Mouse (Mus musculus) midbrain, embryonic 10.5 days (tissue): ENCODE data around the gene Pomgnt2. TPM values are rescaled to one million over a fixed set of nuclear protein-coding genes. Genes with fewer than 3 reads are reported as not detected.
"Not testable (repeated sequence)": the region's sequence is repeated elsewhere in the genome, so short reads cannot be mapped to it uniquely, and the experiment has no call there.

Experiments used
- DNase-seq: peaks from one replicate; pipeline ENCODE4 v3.0.0-alpha.2; 2017; ENCODE audit warnings: low spot score
- H3K27ac ChIP-seq: fragments of 300-500 bp; sonication (generic); replicated peaks from 2 replicates; pipeline ENCODE4 v1.5.1; 2016; ENCODE audit warnings: mild to moderate bottlenecking
- H3K27me3 ChIP-seq: fragments of 300-500 bp; sonication (generic); 2 replicates; pipeline ENCODE4 v1.6.1; 2016; ENCODE audit warnings: low read depth, mild to moderate bottlenecking; ENCODE audit not compliant: poor library complexity, severe bottlenecking
- H3K36me3 ChIP-seq: fragments of 300-500 bp; sonication (generic); 2 replicates; pipeline ENCODE4 v1.6.1; 2016; ENCODE audit warnings: mild to moderate bottlenecking, moderate library complexity
- H3K4me1 ChIP-seq: fragments of 300-500 bp; sonication (generic); 2 replicates; pipeline ENCODE4 v1.6.1; 2016
- H3K4me3 ChIP-seq: fragments of 300-500 bp; sonication (generic); 2 replicates; pipeline ENCODE4 v1.5.1; 2016; ENCODE audit warnings: mild to moderate bottlenecking, moderate library complexity
- H3K9me3 ChIP-seq: fragments of 300-500 bp; sonication (generic); replicated peaks from 2 replicates; pipeline ENCODE4 v1.6.1; 2016; ENCODE audit warnings: mild to moderate bottlenecking
- WGBS: fragments of 180-500 bp; shearing (Covaris S2); methylation state at CpG from one replicate; pipeline ENCODE4 v1.1.7; 2016; 5-methylcytosine and 5-hydroxymethylcytosine counted together
- polyA plus RNA-seq: library from polyadenylated mRNA; unstranded; fragments of >200 nt; fragmentation: Nextera tagmentation; extraction: Ambion mirVana; gene quantifications from 2 replicates; pipeline ENCODE4 v1.2.1, GENCODE M21; 2016

Gene Pomgnt2
- polyA plus RNA-seq, 1 experiment from 2014 or later, result 13.1 TPM

DNA sequence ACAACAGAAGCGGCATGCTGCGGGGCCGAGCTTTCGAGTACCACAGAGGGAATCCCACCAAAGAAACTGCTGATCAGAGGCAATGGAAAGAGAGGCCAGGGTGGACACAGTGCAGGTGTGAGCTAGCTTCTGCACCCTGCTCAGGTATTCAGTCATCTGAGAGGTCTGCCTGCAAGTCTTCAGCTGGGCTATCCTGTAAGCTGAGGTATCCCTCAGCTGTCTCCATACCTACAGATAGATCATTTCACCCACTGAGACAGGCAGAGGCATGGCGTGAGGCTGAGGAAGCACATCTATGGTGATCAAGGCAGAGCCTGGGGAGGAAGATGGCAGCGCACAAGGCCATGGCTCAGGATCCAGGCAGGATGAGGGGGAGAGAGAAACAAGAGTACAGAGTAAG, 27.5 kb upstream of the Pomgnt2 start:
- Histone ChIP-seq H3K36me3 (no peaks in the 10 kb centered on the region), H3K4me3 (no peak overlapping the region), H3K27me3 (peaks cover 7% of the 10 kb centered on the region; the same call in 1 of the 2 replicates), H3K9me3 (no peaks in the 10 kb centered on the region), H3K27ac (no peak overlapping the region), H3K4me1 (peaks cover 33% of the 10 kb centered on the region)
- 93% methylated on average over 6 of the region's 6 CpGs for whole genome bisulfite sequencing
- no peak for DNase-seq

- 74% methylated on average over 5 of the region's 5 CpGs for WGBS
- Histone ChIP-seq H3K27me3 (peaks cover 7% of the 10 kb centered on the region; the same call in 1 of the 2 replicates), H3K27ac (no peak overlapping the region), H3K9me3 (no peaks in the 10 kb centered on the region), H3K4me3 (no peak overlapping the region), H3K36me3 (no peaks in the 10 kb centered on the region), H3K4me1 (peaks cover 39% of the 10 kb centered on the region)
- DNase-seq, result no peak
Measured at GRCm38 (mm10) chr9:122023873-122024272, 27.0 kb upstream of the Pomgnt2 start.

- Histone ChIP-seq H3K27me3 (peaks cover 7% of the 10 kb centered on the region; the same call in 1 of the 2 replicates), H3K4me3 (no peak overlapping the region), H3K27ac (no peak overlapping the region), H3K4me1 (peaks cover 47% of the 10 kb centered on the region), H3K9me3 (no peaks in the 10 kb centered on the region), H3K36me3 (no peaks in the 10 kb centered on the region)
- DNase-seq, result no peak
- WGBS, result 76% methylated on average over 9 of the region's 9 CpGs
Measured at GRCm38 (mm10) chr9:122022776-122023175, 25.9 kb upstream of the Pomgnt2 start.

- Histone ChIP-seq H3K27ac (no peak overlapping the region), H3K4me1 (peaks cover 35% of the 10 kb centered on the region), H3K9me3 (no peaks in the 10 kb centered on the region), H3K27me3 (peaks cover 7% of the 10 kb centered on the region; the same call in 1 of the 2 replicates), H3K4me3 (no peak overlapping the region), H3K36me3 (no peaks in the 10 kb centered on the region)
- no peak for DNase-seq
- 88% methylated on average over 5 of the region's 5 CpGs for WGBS
Measured at GRCm38 (mm10) chr9:122021581-122021980, 24.7 kb upstream of the Pomgnt2 start.

GRCm38 (mm10) chr9:122021171-122021570, 24.3 kb upstream of the Pomgnt2 start:
- not testable (repeated sequence) for H3K27ac ChIP-seq, DNase-seq, H3K27me3 ChIP-seq, H3K36me3 ChIP-seq, H3K4me3 ChIP-seq, H3K9me3 ChIP-seq
- WGBS, result 94% methylated on average over 4 of the region's 4 CpGs
- peaks cover 31% of the 10 kb centered on the region for H3K4me1 ChIP-seq

DNA sequence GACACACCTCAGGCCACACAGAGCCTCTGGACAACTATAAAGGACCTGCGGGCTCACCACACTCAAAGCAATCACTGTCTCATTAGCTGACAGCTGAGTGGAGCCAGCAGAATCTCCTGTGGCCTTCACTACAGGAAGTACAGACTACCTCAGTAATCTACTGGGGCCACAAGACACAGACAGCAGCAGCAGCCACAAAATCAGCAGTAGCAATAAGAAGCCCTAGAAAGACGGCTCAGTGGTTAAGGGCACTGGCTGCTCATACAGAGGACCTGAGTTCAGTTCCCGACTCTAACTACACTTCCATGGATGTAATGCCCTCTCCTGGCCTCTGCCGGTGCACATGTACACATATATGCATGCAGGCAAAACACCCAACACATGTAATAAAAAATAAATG, 23.4 kb upstream of the Pomgnt2 start:
- peaks cover 7% of the 10 kb centered on the region; the same call in 1 of the 2 replicates for H3K27me3 ChIP-seq
- peaks cover 26% of the 10 kb centered on the region for H3K4me1 ChIP-seq
- 84% methylated on average over 4 of the region's 4 CpGs for WGBS
- no peak overlapping the region for H3K27ac ChIP-seq
- H3K9me3 ChIP-seq, result no peaks in the 10 kb centered on the region
- no peak overlapping the region for H3K4me3 ChIP-seq
- no peaks in the 10 kb centered on the region for H3K36me3 ChIP-seq
- no peak for DNase-seq

GRCm38 (mm10) chr9:122018782-122019395, 22.0 kb upstream of the Pomgnt2 start:
- H3K4me1 ChIP-seq, result peaks cover 29% of the 10 kb centered on the region
- H3K4me3 ChIP-seq, result no peak overlapping the region; the same call in 1 of the 2 replicates
- peak overlapping the region; percentile 59 for H3K27ac ChIP-seq
- peaks cover 7% of the 10 kb centered on the region; the same call in 1 of the 2 replicates for H3K27me3 ChIP-seq
- 12% methylated on average over 8 of the region's 8 CpGs for WGBS
- H3K9me3 ChIP-seq, result no peaks in the 10 kb centered on the region
- DNase-seq, result peak; percentile 54
- no peaks in the 10 kb centered on the region for H3K36me3 ChIP-seq

DNA sequence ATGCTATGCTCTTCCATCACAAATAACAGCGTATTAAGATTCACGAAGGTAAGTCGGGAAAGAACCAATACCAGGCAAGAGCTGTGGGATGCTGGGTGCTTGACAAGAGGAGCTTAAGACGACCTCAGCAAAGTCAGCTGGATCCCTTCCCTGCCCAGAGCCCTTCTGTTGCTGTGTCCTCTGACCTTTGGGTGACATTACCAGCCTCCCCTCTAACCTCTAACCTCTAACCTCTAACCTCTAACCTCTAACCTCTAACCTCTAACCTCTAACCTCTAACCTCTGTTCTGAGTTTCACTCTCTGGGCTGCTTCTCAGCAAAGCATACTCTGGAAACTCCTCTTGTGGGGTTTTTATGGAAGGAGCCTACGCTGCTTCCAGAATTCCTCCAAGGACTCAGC, 21.2 kb upstream of the Pomgnt2 start:
- DNase-seq, result no peak
- H3K27ac ChIP-seq, result no peak overlapping the region
- H3K27me3 ChIP-seq, result peaks cover 7% of the 10 kb centered on the region; the same call in 1 of the 2 replicates
- H3K4me1 ChIP-seq, result peaks cover 24% of the 10 kb centered on the region
- no peaks in the 10 kb centered on the region for H3K36me3 ChIP-seq
- WGBS, result 81% methylated on average over 5 of the region's 5 CpGs
- H3K4me3 ChIP-seq, result no peak overlapping the region
- H3K9me3 ChIP-seq, result no peaks in the 10 kb centered on the region

DNA sequence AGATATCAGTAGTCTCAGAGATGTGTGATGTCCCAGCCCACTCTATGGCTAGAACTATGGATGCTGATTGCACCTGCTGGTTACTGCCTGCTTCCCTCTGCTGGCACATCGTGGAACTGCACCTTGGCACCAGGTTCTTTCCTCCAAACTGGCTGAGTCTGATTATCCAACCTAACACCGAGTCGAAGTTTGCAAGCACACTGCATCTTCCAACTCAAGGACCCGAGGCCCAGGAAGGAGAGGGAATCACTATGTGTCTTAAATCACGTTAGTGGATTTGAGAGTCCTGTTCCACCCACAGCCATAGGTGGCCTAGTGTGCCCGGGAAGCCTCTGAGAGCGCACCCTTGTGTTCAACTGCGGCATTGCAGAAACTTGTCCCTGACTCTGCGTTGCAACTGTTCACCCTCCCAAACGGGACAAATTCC, 17.3 kb upstream of the Pomgnt2 start:
- Histone ChIP-seq H3K27me3 (no peaks in the 10 kb centered on the region), H3K9me3 (no peaks in the 10 kb centered on the region), H3K36me3 (no peaks in the 10 kb centered on the region), H3K27ac (no peak overlapping the region), H3K4me1 (peaks cover 17% of the 10 kb centered on the region), H3K4me3 (peak overlapping the region; percentile 31; the same call in 1 of the 2 replicates)
- WGBS, result 13% methylated on average over 10 of the region's 10 CpGs
- peak; percentile 77 for DNase-seq

- Histone ChIP-seq H3K36me3 (no peaks in the 10 kb centered on the region), H3K27ac (no peak overlapping the region), H3K4me3 (no peak overlapping the region), H3K27me3 (no peaks in the 10 kb centered on the region), H3K4me1 (peaks cover 17% of the 10 kb centered on the region), H3K9me3 (no peaks in the 10 kb centered on the region)
- no peak for DNase-seq
- 83% methylated on average over 4 of the region's 4 CpGs for WGBS
Measured at GRCm38 (mm10) chr9:122013629-122014028, 16.7 kb upstream of the Pomgnt2 start.

DNA sequence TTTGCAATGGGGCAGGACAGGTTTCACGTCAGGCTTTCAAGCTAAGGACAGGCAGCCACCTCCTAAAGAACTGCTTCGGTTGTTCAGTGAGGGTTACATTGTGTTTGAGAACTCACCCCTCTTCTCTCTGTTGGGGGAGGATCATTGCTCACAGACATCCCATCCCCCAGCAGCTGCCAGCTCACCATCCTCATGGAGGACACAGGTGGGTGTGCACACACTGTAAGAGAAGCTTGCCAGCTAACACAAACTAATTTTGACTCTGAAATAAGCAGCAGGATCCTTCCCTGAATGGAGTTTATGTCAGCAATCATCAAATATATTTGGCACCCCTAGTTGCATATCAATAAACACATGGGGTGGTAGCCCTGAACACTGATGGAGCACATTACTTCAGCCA, 15.9 kb upstream of the Pomgnt2 start:
- Histone ChIP-seq H3K4me3 (no peak overlapping the region), H3K9me3 (no peaks in the 10 kb centered on the region), H3K27ac (no peak overlapping the region), H3K4me1 (peaks cover 14% of the 10 kb centered on the region), H3K27me3 (no peaks in the 10 kb centered on the region), H3K36me3 (no peaks in the 10 kb centered on the region)
- DNase-seq, result no peak
- WGBS, result 83% methylated on average over 2 of the region's 2 CpGs

DNA sequence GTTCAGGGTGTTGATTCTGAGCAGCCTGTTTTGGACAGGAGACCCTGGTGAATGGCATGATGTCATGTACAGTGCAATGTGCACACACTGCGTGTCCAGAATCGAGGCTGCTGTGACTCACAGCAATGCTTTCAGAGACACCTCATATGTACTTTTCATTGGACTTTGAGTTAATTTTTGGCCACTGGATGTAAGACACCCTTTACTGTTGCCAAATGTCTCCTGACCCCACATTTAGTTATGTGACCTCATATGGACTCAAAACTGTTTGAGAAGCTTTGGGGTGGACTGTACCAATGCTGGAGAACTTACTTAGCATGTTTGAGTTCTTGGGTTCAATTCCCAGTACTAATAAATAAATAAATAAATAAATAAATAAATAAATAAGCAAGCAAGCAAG, 13.8 kb upstream of the Pomgnt2 start:
- H3K4me3 ChIP-seq, result no peak overlapping the region
- no peaks in the 10 kb centered on the region for H3K9me3 ChIP-seq
- DNase-seq, result no peak
- peaks cover 14% of the 10 kb centered on the region for H3K4me1 ChIP-seq
- no peaks in the 10 kb centered on the region for H3K36me3 ChIP-seq
- no peaks in the 10 kb centered on the region; the same call in 1 of the 2 replicates for H3K27me3 ChIP-seq
- H3K27ac ChIP-seq, result no peak overlapping the region
- whole genome bisulfite sequencing, result 94% methylated on average over 2 of the region's 2 CpGs

GRCm38 (mm10) chr9:122008876-122009275, 12.0 kb upstream of the Pomgnt2 start:
- H3K27me3 ChIP-seq, result no peaks in the 10 kb centered on the region; the same call in 1 of the 2 replicates
- no peak overlapping the region for H3K4me3 ChIP-seq
- peaks cover 11% of the 10 kb centered on the region for H3K4me1 ChIP-seq
- no peak overlapping the region for H3K27ac ChIP-seq
- no peak for DNase-seq
- WGBS, result 49% methylated on average over 2 of the region's 2 CpGs
- H3K9me3 ChIP-seq, result no peaks in the 10 kb centered on the region
- H3K36me3 ChIP-seq, result no peaks in the 10 kb centered on the region
